Mouse (Mus musculus): ENCODE measurements around the gene Cr1l.

Gene Cr1l

DNA sequence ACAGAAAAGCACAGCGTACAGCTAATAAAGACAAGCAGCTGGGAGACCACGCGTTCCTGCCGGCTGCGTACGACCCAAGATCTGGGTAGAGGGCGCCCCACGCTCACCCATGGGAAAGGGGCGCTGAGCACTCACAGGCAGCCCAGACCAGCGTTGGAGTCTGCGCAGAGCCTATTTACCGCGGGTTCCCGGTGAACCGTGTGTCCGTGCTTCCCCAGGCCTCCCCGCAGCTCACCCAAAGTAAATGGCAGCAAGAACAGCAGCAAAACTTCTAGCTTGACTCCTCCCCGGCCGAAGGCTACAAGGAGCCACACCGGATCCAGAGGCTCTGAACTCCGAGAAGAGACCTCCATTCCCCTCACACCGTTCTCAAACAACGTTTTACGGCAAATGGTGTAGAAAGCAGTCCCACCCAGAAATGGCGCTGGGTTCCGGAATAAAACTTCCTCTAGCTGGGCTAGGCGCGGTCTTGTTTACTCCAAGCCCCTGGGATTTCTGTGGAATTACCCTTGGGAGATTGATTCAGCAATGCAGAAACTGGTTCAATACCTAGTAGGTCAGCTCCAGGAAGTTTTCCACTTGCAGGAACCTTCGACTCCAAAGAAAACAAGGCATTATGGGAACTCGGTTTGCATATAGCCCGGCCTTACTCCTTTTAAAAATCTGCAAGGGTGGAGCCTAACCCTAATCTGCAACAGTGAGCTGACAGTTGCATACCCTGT, at the start of gene Cr1l:
Cr1l (minus strand) TSS at position 634 of the 722 bp plus-strand sequence.
- DNase-seq (ENCODE audit: low read depth, low spot score), result peak; percentile 96

DNA sequence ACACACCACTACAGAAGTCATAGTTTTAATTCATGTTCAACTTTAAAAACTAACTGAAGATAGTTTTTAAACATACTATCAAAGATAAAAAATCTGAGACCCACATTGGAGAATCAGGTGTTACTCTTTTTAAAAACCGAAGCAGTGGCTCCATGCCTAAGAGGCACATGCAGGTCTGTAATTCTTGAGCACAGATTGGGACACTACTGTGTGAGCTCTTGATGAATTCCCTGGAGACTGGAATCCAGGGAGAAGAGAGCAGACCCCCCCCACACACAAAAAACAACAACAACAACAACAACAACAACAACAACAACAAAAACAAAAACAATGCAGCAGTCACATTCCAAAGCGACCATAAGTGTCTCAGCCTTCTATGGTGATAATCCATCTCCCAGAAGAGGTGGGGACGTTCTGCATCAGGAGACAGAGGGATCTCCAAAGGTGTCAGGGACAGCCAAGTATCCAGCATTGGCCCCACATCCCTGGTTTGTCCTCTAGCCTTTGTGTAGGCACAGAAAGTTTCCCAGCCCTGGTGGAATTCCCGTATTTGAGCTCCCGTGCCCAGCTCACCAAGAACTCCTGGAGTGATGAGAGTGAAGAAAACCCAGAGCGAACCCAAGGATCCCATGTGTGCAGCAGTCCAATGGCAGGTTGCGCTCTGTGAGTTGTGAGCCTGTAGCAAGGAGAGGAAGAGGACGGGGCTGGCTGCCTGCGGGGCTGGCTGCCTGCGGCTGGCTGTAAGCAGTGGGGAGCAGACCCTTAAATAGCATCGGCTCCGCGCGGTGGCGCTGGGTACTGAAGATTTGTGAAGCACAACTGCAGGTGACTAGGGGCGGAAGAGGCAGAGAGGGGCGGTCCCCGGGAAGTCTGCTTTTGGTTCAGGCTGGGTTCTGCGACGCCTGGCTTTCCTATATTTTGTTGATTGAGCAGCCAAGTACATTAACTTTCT, 44.9 kb upstream of the Cr1l start, which contains the start of gene Cr2:
Cr2 (minus strand) TSS at position 737 of the 952 bp plus-strand sequence.
- DNase-seq (ENCODE audit: low read depth, low spot score), result peak; percentile 97

DNA sequence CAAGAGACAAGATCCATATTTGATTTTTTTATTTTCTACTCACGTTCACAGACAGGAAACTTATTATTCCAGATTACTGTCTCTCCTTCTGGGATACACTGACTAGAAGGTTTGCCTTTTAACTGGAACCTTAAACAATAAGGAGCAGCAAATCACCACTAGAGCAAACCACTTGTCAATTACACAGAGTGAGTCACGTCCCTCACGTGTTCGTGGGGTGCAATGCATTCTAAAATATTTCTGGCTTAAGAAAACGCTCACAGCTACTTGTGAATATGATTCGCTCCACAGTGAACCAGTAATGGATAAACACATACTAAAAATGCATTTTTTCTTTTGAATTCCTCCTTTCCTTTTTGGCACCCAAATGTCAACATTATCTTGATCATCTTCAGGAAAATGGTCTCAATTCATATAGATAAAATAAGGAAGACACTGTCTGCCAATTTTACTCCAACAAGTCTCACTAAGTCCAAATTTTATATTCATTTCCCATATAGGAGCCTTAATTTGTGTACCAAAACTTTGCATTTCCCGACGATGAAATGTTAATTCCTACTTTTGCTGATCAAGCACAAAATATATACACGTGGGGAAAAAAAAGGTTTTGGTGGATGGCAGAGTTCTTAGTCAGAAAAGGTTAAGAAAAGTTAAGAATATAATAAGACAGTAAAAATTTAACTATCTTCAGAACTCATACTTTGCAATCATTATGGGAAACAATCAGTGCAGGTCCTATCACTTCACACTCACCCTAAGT, 33.8 kb upstream of the Cr1l start:
- DNase-seq (ENCODE audit: low read depth, low spot score), result no peak

DNA sequence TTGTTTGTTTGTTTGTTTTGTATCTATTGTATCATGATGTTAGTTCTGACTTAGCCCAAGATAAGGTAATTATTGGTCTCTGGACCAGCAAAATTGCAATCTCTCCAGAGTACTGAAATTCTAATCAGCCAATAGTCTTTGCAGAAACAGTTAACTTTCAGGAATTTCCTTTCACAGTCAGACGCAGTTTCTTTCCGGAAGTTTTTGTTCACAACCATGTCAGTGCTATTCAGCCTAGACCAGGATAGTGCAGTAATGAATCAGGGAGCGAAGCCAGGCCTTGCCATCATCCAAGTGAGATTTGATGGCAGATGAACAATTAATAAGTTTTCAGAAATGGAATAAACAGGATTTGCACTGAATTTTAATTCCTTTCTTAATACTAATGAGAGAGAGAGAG, 684 bp upstream of the Cr1l start:
- no peak for DNase-seq (ENCODE audit: low read depth, low spot score)

DNA sequence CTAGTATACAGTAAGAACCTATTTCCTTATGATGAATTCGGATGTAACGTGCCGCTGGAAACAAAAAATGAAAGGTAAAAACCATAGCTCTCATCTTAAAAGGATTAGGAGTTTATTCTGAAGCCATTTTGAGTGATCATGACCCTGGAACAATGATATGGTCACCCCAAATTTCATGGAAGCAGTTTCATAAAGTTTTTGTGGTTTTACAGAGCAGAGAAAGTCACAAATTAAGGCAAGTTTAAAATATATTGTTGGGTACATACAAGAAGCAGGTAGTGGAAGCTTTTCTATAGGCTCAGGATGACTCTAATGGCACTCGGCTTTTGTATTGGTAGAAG, 259 bp upstream of the Cr1l start:
- DNase-seq (ENCODE audit: low read depth, low spot score), result no peak

DNA sequence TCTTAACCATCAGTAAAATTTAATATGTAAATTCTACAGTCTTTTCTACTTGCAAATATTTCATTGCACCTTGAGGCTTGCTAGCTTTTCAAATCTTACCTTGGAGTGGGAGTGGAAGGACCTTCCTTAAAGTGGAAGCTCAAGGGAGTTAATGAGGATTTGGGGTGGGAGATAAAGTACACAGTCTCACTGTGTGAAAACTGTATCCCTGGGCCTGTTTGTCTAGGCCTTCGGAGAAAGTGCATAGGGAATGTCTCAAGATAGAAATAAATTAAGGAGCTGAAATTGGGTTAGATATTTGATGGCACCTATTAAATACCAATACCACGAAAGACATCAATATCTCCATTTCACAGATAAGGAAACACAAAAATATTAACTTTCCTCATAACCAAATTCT, 907 bp downstream of the Cr1l start:
- no peak for DNase-seq (ENCODE audit: low read depth, low spot score)

DNA sequence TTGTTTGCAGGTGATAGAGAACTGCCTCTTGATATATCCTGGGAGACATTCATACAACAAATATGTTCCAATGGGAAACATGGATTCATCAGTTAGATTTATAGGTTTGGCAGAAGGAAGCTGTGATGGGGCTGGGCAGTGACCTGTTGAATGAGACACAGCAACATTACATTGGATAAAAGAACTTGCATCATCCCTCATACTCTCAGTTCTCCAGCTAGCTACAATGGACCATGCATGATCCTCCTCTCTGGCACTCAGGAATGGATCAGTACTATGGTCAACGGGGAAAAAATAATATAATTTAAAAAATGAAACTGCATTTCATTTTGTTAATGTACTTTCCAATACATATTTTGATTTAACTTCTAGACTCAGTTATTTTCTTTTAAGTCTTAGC, 1.5 kb downstream of the Cr1l start:
- DNase-seq (ENCODE audit: low read depth, low spot score), result no peak

DNA sequence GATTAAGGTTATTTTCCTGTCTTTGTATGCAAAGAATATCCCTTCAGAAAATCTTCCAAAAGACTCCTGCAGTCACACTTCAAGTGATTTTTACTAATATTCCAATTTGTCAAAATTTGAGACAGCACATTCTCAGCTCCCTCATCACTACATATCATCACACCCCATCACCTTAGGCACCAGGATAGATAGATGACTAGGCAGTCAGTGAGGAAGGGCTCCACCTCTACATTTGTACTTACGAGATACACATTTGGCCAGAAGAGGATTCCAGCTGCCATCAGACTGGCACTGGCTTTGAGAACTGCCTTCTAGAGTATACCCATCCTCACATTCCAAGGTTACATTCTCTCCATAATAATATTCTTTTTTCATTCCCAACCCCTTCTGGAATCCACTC, 17.0 kb downstream of the Cr1l start:
- DNase-seq (ENCODE audit: low read depth, low spot score), result no peak

DNA sequence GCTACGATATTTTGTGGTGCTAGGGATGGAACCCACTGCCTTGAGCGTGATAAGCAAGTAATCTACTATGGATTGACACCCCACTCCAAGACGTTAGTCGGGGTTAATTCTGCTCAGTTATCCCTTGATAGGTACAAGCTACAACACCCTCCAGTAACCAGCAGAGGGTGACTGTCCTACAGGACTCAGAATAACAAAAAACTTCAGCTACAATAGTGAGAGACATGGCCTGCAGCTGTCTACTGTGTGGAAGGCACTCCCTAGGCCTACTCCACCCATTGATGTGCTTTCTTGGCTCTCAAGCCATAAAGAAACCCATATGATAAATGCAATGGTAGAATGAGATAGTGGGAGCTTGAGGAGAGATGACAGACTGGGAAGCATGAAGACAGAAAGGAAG, 17.8 kb downstream of the Cr1l start:
- DNase-seq (ENCODE audit: low read depth, low spot score), result peak; percentile 16

DNA sequence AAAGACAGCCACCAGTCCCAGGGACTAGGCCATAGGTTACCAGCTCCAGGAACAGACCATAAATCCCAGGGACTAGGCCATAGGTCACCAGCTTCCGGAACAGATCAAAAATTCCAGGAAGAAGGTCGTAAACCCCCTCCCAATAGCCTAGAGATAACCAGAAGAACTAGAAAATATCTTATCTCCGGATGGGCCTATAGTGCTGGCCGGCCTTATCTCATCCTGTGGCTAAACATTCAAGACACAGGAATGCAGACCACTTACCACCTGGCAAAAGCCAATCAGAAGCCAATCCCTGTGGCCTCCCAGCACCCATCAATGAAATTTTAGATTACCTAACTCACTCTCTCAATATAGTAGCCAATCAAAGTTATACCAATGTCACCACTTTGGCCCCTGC, 30.7 kb downstream of the Cr1l start:
- DNase-seq (ENCODE audit: low read depth, low spot score), result no peak

DNA sequence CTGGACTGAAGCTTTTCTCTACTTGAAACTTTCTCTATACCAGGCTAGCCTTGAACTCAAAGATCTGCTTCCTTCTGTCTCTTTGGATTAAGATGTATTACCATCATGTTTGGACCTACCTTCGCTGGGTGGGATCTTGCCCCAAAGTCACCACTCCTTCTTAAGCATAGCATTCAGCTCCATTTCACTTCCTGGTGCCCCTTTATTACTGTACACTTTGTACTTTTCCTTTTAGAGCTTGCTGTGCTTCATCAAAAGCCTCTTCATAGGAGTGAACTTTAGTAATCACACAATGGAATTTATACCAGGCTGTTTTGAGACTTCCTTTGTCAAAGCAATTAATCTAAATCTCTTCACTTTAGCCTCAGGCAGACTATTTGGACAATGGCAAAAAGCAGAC, 33.4 kb downstream of the Cr1l start:
- no peak for DNase-seq (ENCODE audit: low read depth, low spot score)

DNA sequence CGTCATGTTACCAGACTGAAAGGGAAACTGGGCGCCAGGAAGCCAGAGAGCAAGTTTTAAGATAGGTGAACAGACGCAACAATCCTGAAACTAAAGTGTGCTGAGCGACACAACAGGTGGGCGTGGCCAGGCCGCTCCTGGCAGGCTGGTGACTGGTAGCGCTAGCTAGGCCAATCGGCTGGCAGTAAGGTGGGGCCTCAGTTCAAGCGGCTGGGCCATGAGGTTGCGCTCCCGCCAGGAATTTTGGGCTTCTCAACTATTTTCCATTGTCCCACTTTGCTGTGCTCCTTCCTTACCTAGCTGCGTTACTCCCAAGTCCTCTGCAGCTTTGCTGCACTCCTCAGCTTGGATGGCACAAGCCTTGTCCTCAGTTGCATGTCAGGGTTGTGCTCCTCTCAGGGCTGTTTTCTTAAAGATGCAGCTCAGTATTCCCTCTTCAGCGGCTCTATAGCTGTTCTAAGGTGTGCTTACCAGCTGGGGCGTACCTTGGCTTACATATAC, 39.1 kb downstream of the Cr1l start, which contains the start of gene Cd46:
Cd46 (minus strand) TSS at position 30 of the 501 bp plus-strand sequence.
- DNase-seq (ENCODE audit: low read depth, low spot score), result peak; percentile 92

DNA sequence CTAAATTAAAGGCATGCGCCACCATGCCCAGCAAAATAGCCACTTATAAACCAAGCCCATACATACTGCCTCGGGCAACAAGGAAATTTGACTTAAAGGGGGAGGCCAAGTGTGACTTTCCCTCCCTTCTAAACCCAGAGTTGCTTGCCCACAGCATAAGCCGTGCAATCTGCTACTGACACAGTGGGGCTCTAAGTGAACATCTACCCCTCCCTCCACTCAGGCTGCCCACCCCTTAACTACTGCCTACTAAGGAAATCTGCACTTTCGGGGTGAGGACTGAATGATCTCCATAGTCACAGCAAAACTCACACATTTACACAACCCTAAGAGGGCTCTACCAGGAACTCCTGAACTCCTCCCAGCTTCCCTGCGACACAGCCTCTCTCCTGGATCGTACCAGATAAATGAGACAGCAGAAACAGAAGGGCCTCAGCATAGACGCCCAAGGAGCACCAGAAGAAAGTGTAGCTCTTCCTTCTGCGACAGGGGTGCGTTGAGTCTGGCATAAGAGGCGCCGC, 39.6 kb downstream of the Cr1l start:
- DNase-seq (ENCODE audit: low read depth, low spot score), result no peak

DNA sequence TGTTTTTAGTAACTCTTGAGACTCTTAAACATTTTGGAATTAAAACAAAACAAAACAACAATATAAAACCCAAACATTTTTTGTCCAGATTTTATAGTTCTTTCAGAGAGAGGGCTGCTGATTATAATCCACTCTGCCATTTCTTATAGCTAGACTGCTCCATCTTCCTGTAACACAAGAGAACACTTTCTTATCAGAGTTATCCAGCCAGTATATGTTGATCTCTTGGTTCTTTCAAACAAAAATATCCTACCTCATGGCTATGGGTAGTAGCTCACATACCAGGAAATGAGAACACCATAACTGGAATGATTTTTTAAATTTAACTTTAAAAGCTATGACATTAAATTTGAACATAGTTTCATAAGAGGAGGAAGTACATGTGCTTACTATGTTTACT, 49.2 kb downstream of the Cr1l start:
- DNase-seq (ENCODE audit: low read depth, low spot score), result no peak

Measured in A20 (cell line).